Mouse (Mus musculus) ES-Bruce4 (cell line): ENCODE measurements around the gene Cstf3.

ENCODE experiments used
- CTCF ChIP-seq: IDR thresholded peaks from one replicate; pipeline ENCODE4 v1.8.1; 2011; ENCODE audit warnings: low read depth, low read length
- EP300 ChIP-seq: IDR thresholded peaks from 2 replicates; pipeline ENCODE4 v1.6.1; 2011; ENCODE audit warnings: low read depth, low read length; ENCODE audit not compliant: insufficient read depth
- POLR2A ChIP-seq: IDR thresholded peaks from one replicate; pipeline ENCODE4 v1.8.1; 2011; ENCODE audit warnings: low read length; ENCODE audit not compliant: insufficient read depth

DNA sequence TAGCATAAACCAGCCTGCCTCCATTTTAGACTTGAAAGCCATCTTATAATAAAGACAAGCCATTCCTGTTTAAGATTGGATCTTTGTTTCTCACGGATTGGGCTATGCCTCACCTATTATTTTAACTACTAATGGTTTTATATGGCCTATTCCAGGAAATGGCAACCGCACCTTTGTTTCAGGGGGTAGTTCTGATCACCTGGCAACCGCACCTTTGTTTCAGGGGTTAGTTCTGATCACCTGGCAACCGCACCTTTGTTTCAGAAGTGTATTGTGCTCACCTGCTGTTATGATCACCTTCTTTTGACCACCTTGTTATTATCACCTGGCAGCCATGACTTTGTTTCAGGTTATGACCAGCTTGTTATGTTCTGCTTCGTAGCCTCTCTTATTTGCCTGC, 1.8 kb upstream of the Cstf3 start:
- TF ChIP-seq POLR2A: no peak
- TF ChIP-seq CTCF: no peak
- TF ChIP-seq EP300: peak; percentile 47; the same call in 1 of the 2 replicates
